Mouse (Mus musculus): Measurements from ENCODE around the gene Slc24a4.

GRCm38 (mm10) chr12:102172746-102173145 lies 44.2 kb downstream of the Slc24a4 start:
- TF ChIP-seq CTCF (IDR thresholded peaks at IDR 0.05; ENCODE audit: borderline replicate concordance, extremely low read depth, insufficient read depth, insufficient read length) (no peak), POLR2A (IDR thresholded peaks at IDR 0.05; ENCODE audit: borderline replicate concordance, extremely low read depth, insufficient read depth, insufficient read length, poor library complexity, severe bottlenecking) (no peak)

All from brain, embryonic 14.5 days (tissue).